Mouse (Mus musculus): ENCODE data around the gene Ggct. TPM values are rescaled to one million over a fixed set of nuclear protein-coding genes. Genes with fewer than 3 reads are reported as not detected.

Gene Ggct
- total and polyA plus RNA-seq, 2 experiments = 6.2 to 8.7 TPM

GRCm38 (mm10) chr6:54991189-54991588 is 1.6 kb downstream of the Ggct start:
- Histone ChIP-seq H3K27ac (replicated peaks; ENCODE audit: insufficient read depth, low read depth, low read length) (no peak overlapping the region), H3K4me3 (ENCODE audit: insufficient read depth, low read depth, low read length) (no peak overlapping the region), H3K27me3 (ENCODE audit: control insufficient read depth, insufficient read depth, low read length) (no peaks in the 10 kb centered on the region), H3K79me2 (ENCODE audit: control insufficient read depth, insufficient read depth, low read length) (no peaks in the 10 kb centered on the region), H3K9ac (ENCODE audit: low read depth, low read length) (no peak overlapping the region), H3K4me1 (ENCODE audit: control insufficient read depth, insufficient read depth, low read length) (peaks cover 7% of the 10 kb centered on the region), H3K36me3 (ENCODE audit: control insufficient read depth, insufficient read depth, low read length) (peaks cover 7% of the 10 kb centered on the region; the same call in 1 of the 2 replicates)
- 34% methylated on average over 2 of the region's 2 CpGs for WGBS
- DNase-seq (ENCODE audit: extremely low read depth, low read depth, low spot score) = peak; percentile 17
- TF ChIP-seq CTCF (IDR thresholded peaks at IDR 0.05; ENCODE audit: low read depth, low read length) (no peak), POLR2A (IDR thresholded peaks at IDR 0.05; ENCODE audit: extremely low read depth, insufficient read depth, low read length) (no peak)

- WGBS = 97% methylated on average over 6 of the region's 6 CpGs
- Histone ChIP-seq H3K9ac (ENCODE audit: low read depth, low read length) (no peak overlapping the region), H3K27ac (replicated peaks; ENCODE audit: insufficient read depth, low read depth, low read length) (no peak overlapping the region), H3K79me2 (ENCODE audit: control insufficient read depth, insufficient read depth, low read length) (no peaks in the 10 kb centered on the region), H3K36me3 (ENCODE audit: control insufficient read depth, insufficient read depth, low read length) (peaks cover 14% of the 10 kb centered on the region), H3K4me1 (ENCODE audit: control insufficient read depth, insufficient read depth, low read length) (peaks cover 7% of the 10 kb centered on the region), H3K27me3 (ENCODE audit: control insufficient read depth, insufficient read depth, low read length) (no peaks in the 10 kb centered on the region), H3K4me3 (ENCODE audit: insufficient read depth, low read depth, low read length) (no peak overlapping the region)
- DNase-seq (ENCODE audit: extremely low read depth, low read depth, low spot score) = no peak
- TF ChIP-seq POLR2A (IDR thresholded peaks at IDR 0.05; ENCODE audit: extremely low read depth, insufficient read depth, low read length) = no peak
- TF ChIP-seq CTCF (IDR thresholded peaks at IDR 0.05; ENCODE audit: low read depth, low read length) = no peak
Observed at GRCm38 (mm10) chr6:54988141-54988540, 4.6 kb downstream of the Ggct start.

GRCm38 (mm10) chr6:54984096-54984495 is 8.7 kb downstream of the Ggct start:
- TF ChIP-seq CTCF (IDR thresholded peaks at IDR 0.05; ENCODE audit: low read depth, low read length) (no peak), POLR2A (IDR thresholded peaks at IDR 0.05; ENCODE audit: extremely low read depth, insufficient read depth, low read length) (no peak)
- no peak for DNase-seq (ENCODE audit: extremely low read depth, low read depth, low spot score)
- peaks cover 12% of the 10 kb centered on the region for H3K36me3 ChIP-seq (ENCODE audit: control insufficient read depth, insufficient read depth, low read length)
- H3K4me3 ChIP-seq (ENCODE audit: insufficient read depth, low read depth, low read length) = no peak overlapping the region
- H3K9ac ChIP-seq (ENCODE audit: low read depth, low read length) = no peak overlapping the region
- no peaks in the 10 kb centered on the region for H3K27me3 ChIP-seq (ENCODE audit: control insufficient read depth, insufficient read depth, low read length)
- no peak overlapping the region for H3K27ac ChIP-seq (replicated peaks; ENCODE audit: insufficient read depth, low read depth, low read length)
- WGBS = 95% methylated on average over 8 of the region's 8 CpGs
- no peaks in the 10 kb centered on the region for H3K4me1 ChIP-seq (ENCODE audit: control insufficient read depth, insufficient read depth, low read length)
- H3K79me2 ChIP-seq (ENCODE audit: control insufficient read depth, insufficient read depth, low read length) = no peaks in the 10 kb centered on the region

GRCm38 (mm10) chr6:54983526-54984050 is 9.2 kb downstream of the Ggct start:
- no peaks in the 10 kb centered on the region for H3K79me2 ChIP-seq (ENCODE audit: control insufficient read depth, insufficient read depth, low read length)
- WGBS = 98% methylated on average over 4 of the region's 4 CpGs
- H3K27ac ChIP-seq (replicated peaks; ENCODE audit: insufficient read depth, low read depth, low read length) = no peak overlapping the region
- H3K27me3 ChIP-seq (ENCODE audit: control insufficient read depth, insufficient read depth, low read length) = no peaks in the 10 kb centered on the region
- TF ChIP-seq POLR2A (IDR thresholded peaks at IDR 0.05; ENCODE audit: extremely low read depth, insufficient read depth, low read length) (no peak), CTCF (IDR thresholded peaks at IDR 0.05; ENCODE audit: low read depth, low read length) (no peak)
- DNase-seq (ENCODE audit: extremely low read depth, low read depth, low spot score) = no peak
- no peak overlapping the region for H3K9ac ChIP-seq (ENCODE audit: low read depth, low read length)
- no peak overlapping the region for H3K4me3 ChIP-seq (ENCODE audit: insufficient read depth, low read depth, low read length)
- peaks cover 10% of the 10 kb centered on the region for H3K36me3 ChIP-seq (ENCODE audit: control insufficient read depth, insufficient read depth, low read length)
- no peaks in the 10 kb centered on the region for H3K4me1 ChIP-seq (ENCODE audit: control insufficient read depth, insufficient read depth, low read length)

GRCm38 (mm10) chr6:54979426-54979825 is 13.3 kb downstream of the Ggct start:
- TF ChIP-seq POLR2A (IDR thresholded peaks at IDR 0.05; ENCODE audit: extremely low read depth, insufficient read depth, low read length) (no peak), CTCF (IDR thresholded peaks at IDR 0.05; ENCODE audit: low read depth, low read length) (no peak)
- Histone ChIP-seq H3K79me2 (ENCODE audit: control insufficient read depth, insufficient read depth, low read length) (no peaks in the 10 kb centered on the region), H3K27ac (replicated peaks; ENCODE audit: insufficient read depth, low read depth, low read length) (no peak overlapping the region), H3K9ac (ENCODE audit: low read depth, low read length) (no peak overlapping the region), H3K36me3 (ENCODE audit: control insufficient read depth, insufficient read depth, low read length) (no peaks in the 10 kb centered on the region), H3K27me3 (ENCODE audit: control insufficient read depth, insufficient read depth, low read length) (no peaks in the 10 kb centered on the region), H3K4me1 (ENCODE audit: control insufficient read depth, insufficient read depth, low read length) (no peaks in the 10 kb centered on the region), H3K4me3 (ENCODE audit: insufficient read depth, low read depth, low read length) (no peak overlapping the region)
- no peak for DNase-seq (ENCODE audit: extremely low read depth, low read depth, low spot score)
- WGBS = 96% methylated on average over 6 of the region's 6 CpGs

GRCm38 (mm10) chr6:54975616-54976015 is 17.1 kb downstream of the Ggct start:
- Histone ChIP-seq H3K27ac (replicated peaks; ENCODE audit: insufficient read depth, low read depth, low read length) (no peak overlapping the region), H3K4me1 (ENCODE audit: control insufficient read depth, insufficient read depth, low read length) (peaks cover 6% of the 10 kb centered on the region; the same call in 1 of the 2 replicates), H3K36me3 (ENCODE audit: control insufficient read depth, insufficient read depth, low read length) (no peaks in the 10 kb centered on the region), H3K79me2 (ENCODE audit: control insufficient read depth, insufficient read depth, low read length) (peaks cover under 1% of the 10 kb centered on the region; the same call in 1 of the 2 replicates), H3K27me3 (ENCODE audit: control insufficient read depth, insufficient read depth, low read length) (no peaks in the 10 kb centered on the region), H3K4me3 (ENCODE audit: insufficient read depth, low read depth, low read length) (no peak overlapping the region), H3K9ac (ENCODE audit: low read depth, low read length) (no peak overlapping the region)
- DNase-seq (ENCODE audit: extremely low read depth, low read depth, low spot score) = no peak
- WGBS = 100% methylated on average over 1 of the region's 1 CpGs
- no peak for TF ChIP-seq POLR2A (IDR thresholded peaks at IDR 0.05; ENCODE audit: extremely low read depth, insufficient read depth, low read length)
- no peak for TF ChIP-seq CTCF (IDR thresholded peaks at IDR 0.05; ENCODE audit: low read depth, low read length)
